Mouse (Mus musculus): ENCODE results near the gene Oas1a.
A peak's percentile ranks its signal among the peaks of the same experiment; 100 is the strongest.
"Not testable (repeated sequence)": the region's sequence is repeated elsewhere in the genome, so short reads cannot be mapped to it uniquely, and the experiment has no call there.

Oas1a gene

GRCm38 (mm10) chr5:120893866-120894265 is 13.5 kb downstream of the Oas1a start:
- DNase-seq (ENCODE audit: low spot score) = not testable (repeated sequence)

DNA sequence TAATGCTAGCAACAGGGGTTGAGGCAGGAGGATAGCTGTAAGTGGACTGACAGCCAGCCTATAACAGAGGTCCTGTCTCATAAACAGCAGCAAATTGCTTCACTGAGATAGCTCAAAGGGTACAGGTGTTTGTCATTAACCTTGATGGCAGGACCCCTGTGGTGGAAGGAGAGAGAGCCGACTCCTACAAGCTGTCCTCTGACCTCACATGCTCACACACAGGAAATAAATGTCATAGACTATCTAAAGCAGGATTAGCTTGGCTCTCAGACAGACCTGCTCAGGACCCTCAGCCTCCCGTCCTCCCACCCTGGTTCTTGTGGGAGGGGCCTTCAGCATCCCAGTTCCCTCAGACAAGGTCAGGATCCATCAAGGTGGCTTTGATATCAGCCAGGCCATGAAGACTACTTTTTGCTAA is 15.1 kb downstream of the Oas1a start:
- no peak for DNase-seq (ENCODE audit: low spot score)

GRCm38 (mm10) chr5:120891566-120892242 is 15.6 kb downstream of the Oas1a start:
- DNase-seq (ENCODE audit: low spot score) = not testable (repeated sequence)

DNA sequence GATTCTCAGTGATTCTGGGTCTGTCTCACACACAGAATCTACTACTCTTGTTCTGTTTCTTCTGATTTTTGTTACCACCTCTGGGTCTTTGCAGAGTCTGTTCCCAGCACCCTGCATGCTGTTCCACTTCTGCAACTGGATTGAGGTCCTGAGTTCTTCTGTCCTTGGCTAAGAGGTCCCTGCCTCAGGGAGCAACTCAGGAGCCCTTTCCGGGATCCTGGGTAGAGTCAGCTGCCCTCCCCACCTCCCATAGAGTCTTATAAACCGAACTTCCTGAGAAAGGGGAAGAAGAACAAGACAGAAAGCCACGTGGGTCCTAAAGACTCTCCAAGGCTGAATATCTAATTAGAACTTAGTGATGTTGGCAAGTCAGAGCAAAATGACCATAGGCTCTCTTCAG is 16.3 kb downstream of the Oas1a start:
- DNase-seq (ENCODE audit: low spot score) = no peak

DNA sequence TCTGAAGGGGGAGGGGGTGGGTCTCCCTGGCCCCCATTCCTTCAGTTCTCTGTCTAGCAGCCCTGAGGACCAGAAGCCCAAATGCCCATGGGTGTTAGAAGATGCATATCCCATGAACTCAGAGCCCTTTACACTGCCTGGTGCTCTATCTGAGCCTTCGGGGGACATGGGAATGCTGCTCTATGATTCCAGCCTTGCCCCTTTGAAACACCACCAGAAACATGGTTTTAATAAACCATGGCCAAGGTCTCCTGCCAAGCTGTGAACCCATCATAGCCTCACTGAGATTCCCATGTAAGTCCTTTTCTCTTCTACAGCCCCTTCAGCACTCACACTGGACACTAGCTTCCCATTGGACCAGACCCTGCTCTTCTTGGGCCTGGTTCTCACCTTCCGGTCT is 17.3 kb downstream of the Oas1a start:
- DNase-seq (ENCODE audit: low spot score) = no peak

DNA sequence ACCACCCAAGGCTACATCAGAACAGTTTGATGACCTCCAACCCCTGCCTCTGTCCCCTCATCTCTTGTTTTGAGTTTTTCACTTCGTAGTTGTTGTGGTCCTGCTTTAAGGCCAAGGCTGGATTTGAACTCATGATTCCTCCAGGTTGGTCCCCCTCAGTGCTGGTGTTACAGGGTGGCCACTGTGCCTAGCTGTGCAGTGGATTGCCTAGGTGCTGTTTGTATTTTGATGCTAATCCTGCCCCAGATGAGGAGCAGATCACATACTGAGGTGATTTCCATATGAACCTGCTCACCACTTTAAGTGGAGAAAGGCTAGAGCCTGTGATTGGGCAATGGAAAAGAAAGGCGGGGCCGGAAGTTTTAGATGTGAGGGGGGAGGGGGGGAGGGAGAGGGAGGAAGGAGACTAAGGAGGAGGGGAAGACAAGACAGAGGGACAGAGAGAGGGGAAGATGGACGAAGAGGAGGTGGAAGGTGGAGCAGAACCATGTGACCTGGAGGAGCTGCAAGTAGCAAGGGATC is 19.0 kb downstream of the Oas1a start:
- DNase-seq (ENCODE audit: low spot score) = not testable (repeated sequence)

- DNase-seq (ENCODE audit: low spot score) = no peak
Measured at GRCm38 (mm10) chr5:120887831-120888230, 19.5 kb downstream of the Oas1a start.

DNA sequence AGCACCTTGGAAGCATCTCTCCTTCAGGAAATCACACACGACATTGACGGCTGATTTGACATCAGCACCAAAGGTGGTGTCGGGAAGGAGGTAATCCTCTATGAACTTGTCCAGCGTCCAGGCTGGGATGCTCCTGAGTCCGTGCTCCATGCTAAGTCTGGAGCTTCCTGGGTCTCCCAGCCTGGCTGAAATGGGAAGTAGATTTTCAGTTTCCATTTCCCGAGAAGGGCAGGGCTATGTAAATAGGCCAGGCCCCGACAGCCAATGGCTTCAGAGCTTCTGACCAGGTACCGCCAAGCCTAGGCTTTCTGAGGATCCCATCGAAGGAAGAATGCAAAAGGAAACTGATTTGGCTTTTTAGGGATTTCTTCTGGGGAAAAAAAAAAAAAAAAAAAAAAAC is 19.9 kb downstream of the Oas1a start, which contains the start of gene Oas1g:
TSS of gene Oas1g (minus strand) at position 201 of the 400 bp plus-strand sequence.
- DNase-seq (ENCODE audit: low spot score) = not testable (repeated sequence)

DNA sequence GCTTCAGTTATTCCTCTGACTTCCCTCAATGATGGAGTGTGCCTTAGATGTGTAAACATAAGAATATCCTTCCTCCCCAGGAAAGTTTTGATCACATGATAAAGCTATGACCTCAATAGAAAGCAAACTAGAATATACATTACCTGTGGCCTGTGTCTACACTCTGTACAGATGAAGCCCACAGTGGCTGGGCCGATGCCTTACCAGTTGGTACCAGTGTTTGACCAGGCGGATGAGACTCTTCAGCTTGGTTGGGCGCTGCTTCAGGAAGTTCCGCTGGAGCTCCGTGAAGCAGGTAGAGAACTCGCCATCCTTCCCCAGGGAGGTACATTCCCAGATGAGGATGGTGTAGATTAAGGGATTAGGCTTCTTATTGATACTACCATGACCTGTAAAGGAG is 25.6 kb downstream of the Oas1a start:
- DNase-seq (ENCODE audit: low spot score) = not testable (repeated sequence)

DNA sequence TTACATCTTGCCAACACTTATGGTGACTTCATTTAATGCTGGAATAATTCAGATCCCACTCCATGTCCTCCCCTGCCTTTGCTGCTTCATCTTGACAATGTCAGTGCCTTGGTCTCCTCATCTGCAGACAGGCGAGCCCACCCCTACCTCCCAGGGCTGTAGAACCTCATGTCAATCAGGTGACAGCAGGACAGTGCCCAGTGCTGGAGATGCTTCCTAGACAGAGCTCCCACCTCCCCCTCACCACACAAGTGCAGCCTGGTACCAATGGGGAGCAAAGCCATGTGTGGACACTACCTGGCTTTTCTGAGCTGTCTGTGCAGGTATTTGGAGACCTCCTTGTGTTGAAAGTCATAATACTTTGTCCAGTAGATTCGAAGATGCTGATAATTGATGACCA is 28.5 kb downstream of the Oas1a start:
- DNase-seq (ENCODE audit: low spot score) = not testable (repeated sequence)

GRCm38 (mm10) chr5:120877407-120877806 is 29.9 kb downstream of the Oas1a start:
- not testable (repeated sequence) for DNase-seq (ENCODE audit: low spot score)

GRCm38 (mm10) chr5:120876839-120877238 is 30.5 kb downstream of the Oas1a start:
- DNase-seq (ENCODE audit: low spot score) = not testable (repeated sequence)

DNA sequence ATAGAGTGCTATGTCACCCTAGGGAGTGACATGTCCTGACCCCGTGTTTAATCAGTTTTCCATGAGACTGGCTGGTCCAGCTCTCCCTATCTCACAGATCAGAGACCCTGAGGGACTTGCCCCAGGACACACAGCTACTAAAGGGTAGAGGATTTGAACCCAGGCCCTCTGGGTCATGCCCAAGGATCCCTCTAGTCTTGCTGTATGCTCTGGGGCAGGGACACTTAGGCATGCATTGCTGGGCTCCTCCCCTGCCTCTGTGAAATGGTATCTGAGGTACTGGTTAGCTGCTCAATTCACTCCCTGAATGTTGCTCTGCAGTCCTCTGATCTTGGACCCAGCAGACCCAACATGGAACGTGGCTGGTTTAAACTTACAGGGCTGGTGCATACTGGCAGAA is 35.9 kb downstream of the Oas1a start:
- no peak for DNase-seq (ENCODE audit: low spot score)

GRCm38 (mm10) chr5:120870782-120871181 is 36.5 kb downstream of the Oas1a start:
- DNase-seq (ENCODE audit: low spot score) = no peak

DNA sequence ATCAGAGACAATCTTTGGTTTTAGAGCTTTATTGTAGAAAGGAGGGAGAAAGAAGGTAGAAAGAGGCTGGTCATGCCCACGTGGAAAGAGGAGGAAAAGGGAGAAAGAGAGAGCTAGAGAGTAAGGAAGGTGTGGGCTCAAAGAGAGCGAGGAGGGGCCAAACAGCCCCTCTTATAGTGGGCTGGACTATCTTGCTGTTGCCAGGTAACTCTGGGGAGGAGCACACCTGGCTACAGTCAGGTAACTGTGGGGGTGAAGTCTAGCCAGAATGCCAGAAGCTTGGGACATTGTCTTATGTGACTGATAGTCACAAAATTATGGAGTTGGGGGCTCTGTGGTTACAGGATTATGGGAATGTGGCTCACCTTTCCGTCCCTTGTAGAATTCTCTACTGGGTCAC is 37.2 kb downstream of the Oas1a start:
- DNase-seq (ENCODE audit: low spot score) = no peak

DNA sequence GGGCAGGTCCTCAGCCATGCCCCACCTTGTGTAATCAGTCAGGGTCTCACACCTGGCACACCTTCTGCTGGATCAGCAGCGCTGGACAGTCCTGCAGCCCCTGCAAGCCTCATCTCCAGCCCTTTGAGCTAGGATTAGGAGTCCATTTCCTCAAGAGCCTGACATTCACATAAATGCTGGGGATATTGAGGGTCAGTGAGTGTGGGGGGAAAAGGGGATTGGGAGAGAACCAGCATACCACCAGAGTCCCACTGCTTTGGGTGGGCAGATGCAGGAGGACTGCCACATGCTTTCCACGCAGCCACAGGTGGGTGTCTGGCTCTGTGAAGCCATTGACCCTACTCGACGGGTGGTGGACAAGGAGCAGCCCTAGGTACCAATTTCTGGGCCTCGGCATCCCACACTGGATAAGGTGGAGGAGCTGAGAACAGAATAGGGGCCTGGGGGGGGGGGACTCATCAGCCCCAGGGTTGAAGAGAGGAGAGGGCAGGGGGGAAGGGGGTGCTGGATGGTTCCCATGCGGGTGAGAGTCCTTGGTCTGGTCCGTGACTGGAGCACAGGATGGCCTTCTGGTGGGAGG is 37.8 kb downstream of the Oas1a start:
- DNase-seq (ENCODE audit: low spot score) = no peak

DNA sequence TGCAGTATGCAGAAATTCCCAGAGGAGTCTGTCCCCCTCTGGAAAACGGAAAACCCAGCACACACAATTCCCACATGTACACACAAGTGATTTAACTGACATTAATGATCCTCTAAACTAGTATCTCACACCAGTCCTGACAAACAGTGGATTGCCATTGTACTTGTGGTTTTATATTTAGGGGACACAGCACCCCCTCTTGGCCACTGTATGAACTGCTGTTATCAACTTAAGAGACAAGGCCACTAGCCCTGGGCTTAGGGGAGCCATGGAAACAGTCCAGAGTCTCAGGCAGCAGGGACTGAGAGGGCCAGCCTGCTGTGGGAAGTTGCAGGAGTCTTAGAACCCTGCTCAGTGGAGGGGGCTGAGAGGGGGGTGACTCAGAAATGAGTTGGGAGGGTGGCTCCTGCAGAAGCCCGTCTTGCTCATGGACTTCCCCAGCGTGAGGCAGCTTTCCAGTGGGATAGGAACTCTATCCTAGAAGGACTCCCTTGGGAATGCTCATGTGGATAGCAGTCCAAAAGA is 41.9 kb downstream of the Oas1a start:
- peak; percentile 78 for DNase-seq (ENCODE audit: low spot score)

- DNase-seq (ENCODE audit: low spot score) = no peak
Measured at GRCm38 (mm10) chr5:120861121-120861520, 46.2 kb downstream of the Oas1a start, which contains the start of gene Oas1h. Gene Oas1h (plus strand): TSS chr5:120861421.

DNA sequence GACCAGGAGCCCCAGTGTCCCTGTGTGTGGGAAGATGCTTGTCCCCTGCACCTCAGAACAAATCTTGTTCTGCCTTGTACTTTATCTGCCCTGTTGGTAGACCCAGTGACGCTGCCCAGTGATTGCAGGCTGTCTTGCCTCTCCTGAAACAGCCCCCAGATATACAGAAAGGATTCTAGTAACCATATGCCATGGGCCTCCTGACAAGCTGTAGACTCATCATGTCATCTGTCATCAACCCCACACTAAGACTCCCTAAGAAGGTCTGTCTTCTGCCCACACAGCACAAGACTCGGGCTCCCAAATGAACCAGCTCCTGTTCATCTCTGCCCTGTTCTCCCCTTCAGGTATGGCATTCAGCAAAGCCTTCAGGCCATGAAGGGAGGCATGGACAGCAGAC is 48.1 kb downstream of the Oas1a start:
- no peak for DNase-seq (ENCODE audit: low spot score)

- DNase-seq (ENCODE audit: low spot score) = peak; percentile 95
Measured at GRCm38 (mm10) chr5:120849601-120850136, 57.7 kb downstream of the Oas1a start.

DNA sequence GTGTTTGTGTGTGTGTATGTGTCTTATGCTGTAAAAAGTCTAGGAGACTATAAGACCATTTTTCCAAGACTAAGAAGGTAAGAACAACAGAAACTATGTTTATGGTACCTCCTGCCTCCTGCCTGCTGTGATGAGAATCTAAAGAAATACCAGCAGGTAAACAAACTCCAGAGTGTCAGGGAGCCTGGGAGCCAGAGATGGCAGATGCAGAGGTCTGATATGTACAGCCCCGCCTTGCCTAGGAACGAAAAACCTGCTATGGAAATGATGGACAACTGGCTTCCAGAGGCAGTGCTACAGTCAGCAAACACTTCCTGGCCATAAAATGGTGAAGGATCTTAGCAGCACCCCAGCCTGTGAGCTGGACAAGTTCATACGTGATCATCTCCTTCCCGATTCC is 60.3 kb downstream of the Oas1a start, which contains the start of gene Oas1f:
TSS of gene Oas1f (plus strand) at position 301 of the 400 bp plus-strand sequence.
- no peak for DNase-seq (ENCODE audit: low spot score)
